Mouse (Mus musculus) inflammation-experienced regulatory T-cells, adult 16 weeks (primary cell): ENCODE data around the gene Olfr483. TPM values are rescaled to one million over a fixed set of nuclear protein-coding genes. Genes with fewer than 3 reads are reported as not detected.

Experiments used
- polyA plus RNA-seq: library from polyadenylated mRNA; unstranded; fragments of 100-300 nt; shearing (Covaris generic); gene quantifications from one replicate; pipeline ENCODE4 v1.2.1, GENCODE M21; 2017

Gene Olfr483
- not detected for polyA plus RNA-seq

GRCm38 (mm10) chr7:108100549-108100948 lies at the start of gene Olfr483:
TSS of gene Olfr483 (plus strand) at chr7:108100849.

GRCm38 (mm10) chr7:108067246-108067645 lies 33.4 kb upstream of the Olfr483 start, which contains the start of gene Olfr480:
TSS of gene Olfr480 (minus strand) at chr7:108067346.

GRCm38 (mm10) chr7:108079555-108079954 lies 21.1 kb upstream of the Olfr483 start, which contains the start of gene Olfr481:
TSS of gene Olfr481 (plus strand) at chr7:108079855.

DNA sequence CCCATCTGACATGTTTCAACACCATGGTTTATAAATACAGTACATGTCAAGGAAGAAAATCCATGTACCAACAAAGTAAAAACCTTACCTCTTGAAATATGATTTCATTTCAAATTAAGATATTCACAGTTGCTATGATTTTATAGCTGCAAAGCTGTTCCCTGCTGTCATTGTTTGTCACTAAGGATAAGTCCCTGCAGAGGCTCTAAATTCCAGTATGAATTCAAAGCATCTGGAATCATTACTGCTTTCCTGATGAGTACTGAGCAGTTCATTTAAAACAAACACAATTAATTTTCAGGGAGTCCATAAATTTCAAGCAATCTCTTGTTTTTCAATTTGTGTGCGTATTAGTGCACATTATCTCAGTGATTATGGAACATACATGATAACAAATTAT lies 3.2 kb upstream of the Olfr483 start, which contains the start of gene Olfr482:
Gene Olfr482 (minus strand): TSS at position 101 of the 400 bp plus-strand sequence.

DNA sequence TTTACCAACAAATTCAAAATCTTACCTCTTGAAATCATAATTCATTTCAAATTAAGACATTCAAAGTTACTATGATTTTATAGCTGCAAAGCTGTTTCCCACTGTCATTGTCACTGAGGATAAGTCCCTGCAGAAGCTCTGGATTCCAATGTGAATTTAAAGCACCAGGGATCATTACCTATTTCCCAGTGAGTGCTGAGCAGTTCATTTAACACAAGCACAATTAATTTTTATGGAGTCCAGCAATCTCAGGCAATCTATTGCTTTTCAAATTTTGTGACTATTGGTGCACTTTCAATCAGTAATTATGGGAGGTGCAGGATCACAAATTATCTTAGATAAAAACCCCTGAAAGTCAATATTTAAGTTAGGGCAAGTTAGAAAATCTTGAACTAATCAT lies 26.7 kb downstream of the Olfr483 start, which contains the start of gene Olfr484:
Gene Olfr484 (minus strand): TSS at position 101 of the 400 bp plus-strand sequence.

Other genes starting within 250 kb of the Olfr483 start
- 0.07 TPM for gene Olfr472, start 202.9 kb upstream of the Olfr483 start, polyA plus RNA-seq
- not detected for gene Olfr473, start 170.4 kb upstream of the Olfr483 start, polyA plus RNA-seq
- not detected for gene Olfr474, start 146.2 kb upstream of the Olfr483 start, polyA plus RNA-seq
- gene Olfr476, start 136.0 kb upstream of the Olfr483 start, polyA plus RNA-seq = not detected
- not detected for gene Olfr477, start 114.2 kb upstream of the Olfr483 start, polyA plus RNA-seq
- gene Olfr478, start 66.9 kb upstream of the Olfr483 start, polyA plus RNA-seq = not detected
- gene Olfr479, start 50.2 kb upstream of the Olfr483 start, polyA plus RNA-seq = not detected
- gene Olfr480, start 33.5 kb upstream of the Olfr483 start, polyA plus RNA-seq = not detected
- not detected for gene Olfr481, start 21.0 kb upstream of the Olfr483 start, polyA plus RNA-seq
- gene Olfr482, start 3.3 kb upstream of the Olfr483 start, polyA plus RNA-seq = 0.16 TPM
- not detected for gene Olfr484, start 26.6 kb downstream of the Olfr483 start, polyA plus RNA-seq
- not detected for gene Olfr485, start 59.0 kb downstream of the Olfr483 start, polyA plus RNA-seq
- not detected for gene Olfr486, start 71.9 kb downstream of the Olfr483 start, polyA plus RNA-seq
- not detected for gene Olfr487, start 113.8 kb downstream of the Olfr483 start, polyA plus RNA-seq
- gene Olfr488, start 157.5 kb downstream of the Olfr483 start, polyA plus RNA-seq = not detected
- not detected for gene Olfr490, start 188.1 kb downstream of the Olfr483 start, polyA plus RNA-seq
- not detected for gene Olfr491, start 212.6 kb downstream of the Olfr483 start, polyA plus RNA-seq
- gene Olfr492, start 222.8 kb downstream of the Olfr483 start, polyA plus RNA-seq = not detected
- not detected for gene Olfr493, start 246.1 kb downstream of the Olfr483 start, polyA plus RNA-seq